Mouse (Mus musculus): ENCODE measurements around the gene Ptov1. TPM values are rescaled to one million over a fixed set of nuclear protein-coding genes. Genes with fewer than 3 reads are reported as not detected.

Gene Ptov1
- polyA plus RNA-seq, 1 experiment from 2014 or later: 384 TPM

- no peak for ATAC-seq (ENCODE audit: insufficient number of reproducible peaks, insufficient read depth, low FRiP score, low read depth)
- H3K9ac ChIP-seq (replicated peaks; ENCODE audit: low read depth, low read length): no peak overlapping the region; the same call in 1 of the 2 replicates
- peak overlapping the region; percentile 94 for H3K4me3 ChIP-seq (ENCODE audit: low read depth, low read length)
- H3K36me3 ChIP-seq (ENCODE audit: control insufficient read depth, insufficient read depth, low read length): peaks cover 42% of the 10 kb centered on the region
- H3K4me1 ChIP-seq (ENCODE audit: control insufficient read depth, insufficient read depth, low read length): peaks cover 35% of the 10 kb centered on the region
- WGBS: 47% methylated on average over 19 of the region's 19 CpGs
- peak overlapping the region; percentile 82 for H3K4me2 ChIP-seq (replicated peaks; ENCODE audit: low read depth, low read length)
- no peaks in the 10 kb centered on the region for H3K27me3 ChIP-seq (ENCODE audit: control insufficient read depth, insufficient read depth, low read length)
- no peaks in the 10 kb centered on the region for H3K9me3 ChIP-seq (ENCODE audit: control insufficient read depth, low read depth, low read length)
- H3K27ac ChIP-seq (ENCODE audit: low read length): peak overlapping the region; percentile 39
Measured at GRCm38 (mm10) chr7:44867010-44867702, 2.4 kb downstream of the Ptov1 start.

GRCm38 (mm10) chr7:44866276-44867009, 3.1 kb downstream of the Ptov1 start:
- Histone ChIP-seq H3K9me3 (ENCODE audit: control insufficient read depth, low read depth, low read length) (no peaks in the 10 kb centered on the region), H3K9ac (replicated peaks; ENCODE audit: low read depth, low read length) (no peak overlapping the region), H3K4me2 (replicated peaks; ENCODE audit: low read depth, low read length) (peak overlapping the region; percentile 82), H3K36me3 (ENCODE audit: control insufficient read depth, insufficient read depth, low read length) (peaks cover 47% of the 10 kb centered on the region), H3K27ac (ENCODE audit: low read length) (peak overlapping the region; percentile 39), H3K4me1 (ENCODE audit: control insufficient read depth, insufficient read depth, low read length) (peaks cover 35% of the 10 kb centered on the region), H3K4me3 (ENCODE audit: low read depth, low read length) (peak overlapping the region; percentile 15; the same call in 1 of the 2 replicates), H3K27me3 (ENCODE audit: control insufficient read depth, insufficient read depth, low read length) (no peaks in the 10 kb centered on the region)
- no peak for ATAC-seq (ENCODE audit: insufficient number of reproducible peaks, insufficient read depth, low FRiP score, low read depth)
- 43% methylated on average over 15 of the region's 15 CpGs for WGBS

- H3K27me3 ChIP-seq (ENCODE audit: control insufficient read depth, insufficient read depth, low read length): no peaks in the 10 kb centered on the region
- no peak overlapping the region for H3K9ac ChIP-seq (replicated peaks; ENCODE audit: low read depth, low read length)
- 81% methylated on average over 24 of the region's 24 CpGs for WGBS
- H3K9me3 ChIP-seq (ENCODE audit: control insufficient read depth, low read depth, low read length): no peaks in the 10 kb centered on the region
- H3K4me2 ChIP-seq (replicated peaks; ENCODE audit: low read depth, low read length): no peak overlapping the region
- no peak overlapping the region for H3K27ac ChIP-seq (ENCODE audit: low read length)
- peaks cover 50% of the 10 kb centered on the region for H3K36me3 ChIP-seq (ENCODE audit: control insufficient read depth, insufficient read depth, low read length)
- peaks cover 39% of the 10 kb centered on the region for H3K4me1 ChIP-seq (ENCODE audit: control insufficient read depth, insufficient read depth, low read length)
- no peak for ATAC-seq (ENCODE audit: insufficient number of reproducible peaks, insufficient read depth, low FRiP score, low read depth)
- H3K4me3 ChIP-seq (ENCODE audit: low read depth, low read length): no peak overlapping the region
Measured at GRCm38 (mm10) chr7:44864595-44865542, 4.7 kb downstream of the Ptov1 start.

- no peak overlapping the region for H3K4me2 ChIP-seq (replicated peaks; ENCODE audit: low read depth, low read length)
- no peak overlapping the region for H3K4me3 ChIP-seq (ENCODE audit: low read depth, low read length)
- no peak overlapping the region for H3K27ac ChIP-seq (ENCODE audit: low read length)
- H3K9me3 ChIP-seq (ENCODE audit: control insufficient read depth, low read depth, low read length): no peaks in the 10 kb centered on the region
- peaks cover 54% of the 10 kb centered on the region for H3K36me3 ChIP-seq (ENCODE audit: control insufficient read depth, insufficient read depth, low read length)
- H3K4me1 ChIP-seq (ENCODE audit: control insufficient read depth, insufficient read depth, low read length): peaks cover 39% of the 10 kb centered on the region
- WGBS: 81% methylated on average over 11 of the region's 11 CpGs
- no peaks in the 10 kb centered on the region for H3K27me3 ChIP-seq (ENCODE audit: control insufficient read depth, insufficient read depth, low read length)
- no peak overlapping the region for H3K9ac ChIP-seq (replicated peaks; ENCODE audit: low read depth, low read length)
- no peak for ATAC-seq (ENCODE audit: insufficient number of reproducible peaks, insufficient read depth, low FRiP score, low read depth)
Measured at GRCm38 (mm10) chr7:44863982-44864494, 5.5 kb downstream of the Ptov1 start.

GRCm38 (mm10) chr7:44863210-44863609, 6.4 kb downstream of the Ptov1 start:
- ATAC-seq (ENCODE audit: insufficient number of reproducible peaks, insufficient read depth, low FRiP score, low read depth): no peak
- Histone ChIP-seq H3K9ac (replicated peaks; ENCODE audit: low read depth, low read length) (no peak overlapping the region), H3K36me3 (ENCODE audit: control insufficient read depth, insufficient read depth, low read length) (peaks cover 54% of the 10 kb centered on the region), H3K4me2 (replicated peaks; ENCODE audit: low read depth, low read length) (no peak overlapping the region), H3K27ac (ENCODE audit: low read length) (no peak overlapping the region), H3K4me3 (ENCODE audit: low read depth, low read length) (no peak overlapping the region), H3K9me3 (ENCODE audit: control insufficient read depth, low read depth, low read length) (no peaks in the 10 kb centered on the region), H3K4me1 (ENCODE audit: control insufficient read depth, insufficient read depth, low read length) (peaks cover 38% of the 10 kb centered on the region), H3K27me3 (ENCODE audit: control insufficient read depth, insufficient read depth, low read length) (no peaks in the 10 kb centered on the region)
- 85% methylated on average over 13 of the region's 14 CpGs for WGBS

GRCm38 (mm10) chr7:44862434-44862833, 7.2 kb downstream of the Ptov1 start:
- Histone ChIP-seq H3K36me3 (ENCODE audit: control insufficient read depth, insufficient read depth, low read length) (peaks cover 54% of the 10 kb centered on the region), H3K9ac (replicated peaks; ENCODE audit: low read depth, low read length) (no peak overlapping the region), H3K27ac (ENCODE audit: low read length) (no peak overlapping the region), H3K4me1 (ENCODE audit: control insufficient read depth, insufficient read depth, low read length) (peaks cover 37% of the 10 kb centered on the region), H3K27me3 (ENCODE audit: control insufficient read depth, insufficient read depth, low read length) (no peaks in the 10 kb centered on the region), H3K4me3 (ENCODE audit: low read depth, low read length) (no peak overlapping the region), H3K4me2 (replicated peaks; ENCODE audit: low read depth, low read length) (no peak overlapping the region), H3K9me3 (ENCODE audit: control insufficient read depth, low read depth, low read length) (no peaks in the 10 kb centered on the region)
- no peak for ATAC-seq (ENCODE audit: insufficient number of reproducible peaks, insufficient read depth, low FRiP score, low read depth)
- 88% methylated on average over 8 of the region's 8 CpGs for WGBS

- H3K27me3 ChIP-seq (ENCODE audit: control insufficient read depth, insufficient read depth, low read length): no peaks in the 10 kb centered on the region
- 82% methylated on average over 14 of the region's 14 CpGs for WGBS
- ATAC-seq (ENCODE audit: insufficient number of reproducible peaks, insufficient read depth, low FRiP score, low read depth): no peak
- no peak overlapping the region for H3K4me3 ChIP-seq (ENCODE audit: low read depth, low read length)
- no peak overlapping the region for H3K9ac ChIP-seq (replicated peaks; ENCODE audit: low read depth, low read length)
- no peak overlapping the region for H3K4me2 ChIP-seq (replicated peaks; ENCODE audit: low read depth, low read length)
- H3K27ac ChIP-seq (ENCODE audit: low read length): no peak overlapping the region
- H3K4me1 ChIP-seq (ENCODE audit: control insufficient read depth, insufficient read depth, low read length): peaks cover 29% of the 10 kb centered on the region
- no peaks in the 10 kb centered on the region for H3K9me3 ChIP-seq (ENCODE audit: control insufficient read depth, low read depth, low read length)
- H3K36me3 ChIP-seq (ENCODE audit: control insufficient read depth, insufficient read depth, low read length): peaks cover 52% of the 10 kb centered on the region
Measured at GRCm38 (mm10) chr7:44861429-44861816, 8.2 kb downstream of the Ptov1 start.

All from stomach, embryonic 14.5 days (tissue).